Mouse (Mus musculus) embryonic facial prominence, embryonic 13.5 days (tissue): ENCODE measurements around the gene Ms4a5. TPM values are rescaled to one million over a fixed set of nuclear protein-coding genes. Genes with fewer than 3 reads are reported as not detected.
"Not testable (repeated sequence)": the region's sequence is repeated elsewhere in the genome, so short reads cannot be mapped to it uniquely, and the experiment has no call there.

Experiments used
- ATAC-seq: fragments of 200-750 bp; cut with Nextera tagmentation; 2 replicates; pipeline ENCODE4 v1.8.0; 2017; ENCODE audit warnings: low read depth; ENCODE audit not compliant: insufficient number of reproducible peaks, insufficient read depth, low FRiP score, low TSS enrichment
- H3K27ac ChIP-seq: fragments of 300-500 bp; sonication (generic); 2 replicates; pipeline ENCODE4 v1.5.1; 2015; ENCODE audit warnings: moderate library complexity, mild to moderate bottlenecking, inconsistent platforms
- H3K27me3 ChIP-seq: fragments of 300-500 bp; sonication (generic); 2 replicates; pipeline ENCODE4 v1.6.1; 2015; ENCODE audit warnings: mild to moderate bottlenecking, inconsistent platforms
- H3K36me3 ChIP-seq: fragments of 300-500 bp; sonication (generic); 2 replicates; pipeline ENCODE4 v1.6.1; 2015; ENCODE audit warnings: mild to moderate bottlenecking, inconsistent platforms
- H3K4me1 ChIP-seq: fragments of 300-500 bp; sonication (generic); 2 replicates; pipeline ENCODE4 v1.6.1; 2015; ENCODE audit warnings: inconsistent platforms
- H3K4me2 ChIP-seq: fragments of 300-500 bp; sonication (generic); 2 replicates; pipeline ENCODE4 v1.6.1; 2015; ENCODE audit warnings: moderate library complexity, mild to moderate bottlenecking, inconsistent platforms
- H3K4me3 ChIP-seq: fragments of 300-500 bp; sonication (generic); 2 replicates; pipeline ENCODE4 v1.5.1; 2015; ENCODE audit warnings: mild to moderate bottlenecking, inconsistent platforms
- H3K9ac ChIP-seq: fragments of 300-500 bp; sonication (generic); 2 replicates; pipeline ENCODE4 v1.6.1; 2015; ENCODE audit warnings: mild to moderate bottlenecking, inconsistent platforms
- H3K9me3 ChIP-seq: fragments of 300-500 bp; sonication (generic); 2 replicates; pipeline ENCODE4 v1.6.1; 2016; ENCODE audit warnings: inconsistent platforms
- WGBS: fragments of 180-500 bp; shearing (Covaris S2); methylation state at CpG from one replicate; pipeline ENCODE4 v1.1.7; 2015; ENCODE audit warnings: mixed read lengths; 5-methylcytosine and 5-hydroxymethylcytosine counted together
- polyA plus RNA-seq: library from polyadenylated mRNA; unstranded; fragments of >200 nt; fragmentation: Nextera tagmentation; extraction: Ambion mirVana; gene quantifications from 2 replicates; pipeline ENCODE4 v1.2.1, GENCODE M21; 2015

The Ms4a5 gene
- not detected in 2 replicates for polyA plus RNA-seq

DNA sequence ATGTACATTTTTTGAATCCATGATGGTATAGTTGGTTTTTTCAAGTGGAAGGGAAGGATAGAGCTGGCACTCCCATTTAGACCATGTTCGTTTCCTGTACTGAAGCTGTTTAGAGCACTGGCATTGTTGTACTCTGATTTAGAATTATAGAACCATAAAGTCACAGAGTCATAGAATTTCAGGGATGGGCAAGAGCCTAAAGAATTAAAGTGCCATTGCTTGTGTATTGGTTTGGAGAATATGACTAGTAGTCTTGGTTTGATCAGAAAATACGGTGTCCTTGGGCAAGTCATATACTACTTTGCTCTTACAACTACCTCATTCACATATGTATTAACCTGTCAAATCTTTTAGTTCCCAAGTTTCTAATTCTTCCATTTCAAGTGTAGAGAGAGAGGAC, at the start of gene Ms4a5:
Gene Ms4a5 (minus strand): TSS at position 101 of the 400 bp plus-strand sequence.
- H3K27ac ChIP-seq: no peak within 1 kb of the TSS
- H3K4me2 ChIP-seq: no peak within 1 kb of the TSS
- H3K36me3 ChIP-seq: no peaks in the 10 kb centered on the region
- H3K9ac ChIP-seq: no peak within 1 kb of the TSS
- ATAC-seq: no peak
- H3K4me3 ChIP-seq: no peak within 1 kb of the TSS
- WGBS: 81% methylated on average over 2 of the region's 2 CpGs
- H3K4me1 ChIP-seq: no peaks in the 10 kb centered on the region
- no peaks in the 10 kb centered on the region for H3K9me3 ChIP-seq
- no peaks in the 10 kb centered on the region for H3K27me3 ChIP-seq

DNA sequence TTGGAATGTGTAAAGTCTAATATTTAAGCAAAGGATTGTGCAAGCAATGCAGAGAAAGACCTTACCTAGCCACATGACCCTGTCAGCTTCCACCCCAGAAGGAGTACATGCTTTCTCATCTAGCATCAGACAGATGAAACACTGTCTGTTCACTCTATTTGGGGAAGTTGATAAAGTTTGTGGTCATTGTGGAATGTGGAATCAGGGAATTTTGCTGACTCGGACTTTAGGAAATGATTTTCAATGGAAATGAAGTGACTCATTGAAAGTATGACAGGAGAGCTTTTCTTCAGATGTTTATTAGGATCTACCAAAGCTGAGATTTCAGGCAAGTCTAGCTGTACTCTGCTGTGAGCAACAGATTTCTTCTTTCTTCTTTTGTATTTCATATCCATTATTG, 37.5 kb upstream of the Ms4a5 start:
- Histone ChIP-seq H3K27me3 (no peaks in the 10 kb centered on the region), H3K9me3 (peaks cover 3% of the 10 kb centered on the region; the same call in 1 of the 2 replicates), H3K4me2 (no peak overlapping the region), H3K4me1 (no peaks in the 10 kb centered on the region), H3K36me3 (no peaks in the 10 kb centered on the region), H3K4me3 (no peak overlapping the region), H3K27ac (no peak overlapping the region), H3K9ac (no peak overlapping the region)
- no peak for ATAC-seq
- 80% methylated on average over 1 of the region's 1 CpGs for WGBS

DNA sequence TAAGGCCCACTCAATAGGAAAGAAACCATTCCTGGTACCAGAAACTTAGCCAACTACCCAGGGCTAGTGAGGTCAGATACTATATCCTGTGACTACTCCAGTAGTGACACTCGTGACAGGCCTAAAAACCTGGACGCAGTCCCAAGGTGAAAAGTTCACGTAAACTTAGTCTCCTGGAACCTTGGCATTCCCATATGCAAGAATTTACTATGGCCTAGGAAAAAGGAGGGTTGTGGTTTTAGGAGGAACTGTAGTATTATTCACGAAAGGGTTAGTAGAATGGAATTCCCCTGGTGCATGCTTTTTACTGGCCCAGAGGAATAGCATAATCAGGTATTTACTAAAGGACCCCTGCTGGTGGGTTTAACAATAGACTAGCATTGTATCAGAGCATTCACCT, 33.1 kb upstream of the Ms4a5 start:
- Histone ChIP-seq H3K9me3 (peaks cover 3% of the 10 kb centered on the region; the same call in 1 of the 2 replicates), H3K27ac (no peak overlapping the region), H3K9ac (no peak overlapping the region), H3K4me3 (no peak overlapping the region), H3K36me3 (no peaks in the 10 kb centered on the region), H3K4me2 (no peak overlapping the region), H3K4me1 (no peaks in the 10 kb centered on the region), H3K27me3 (no peaks in the 10 kb centered on the region)
- 91% methylated on average over 4 of the region's 4 CpGs for WGBS
- ATAC-seq: no peak

DNA sequence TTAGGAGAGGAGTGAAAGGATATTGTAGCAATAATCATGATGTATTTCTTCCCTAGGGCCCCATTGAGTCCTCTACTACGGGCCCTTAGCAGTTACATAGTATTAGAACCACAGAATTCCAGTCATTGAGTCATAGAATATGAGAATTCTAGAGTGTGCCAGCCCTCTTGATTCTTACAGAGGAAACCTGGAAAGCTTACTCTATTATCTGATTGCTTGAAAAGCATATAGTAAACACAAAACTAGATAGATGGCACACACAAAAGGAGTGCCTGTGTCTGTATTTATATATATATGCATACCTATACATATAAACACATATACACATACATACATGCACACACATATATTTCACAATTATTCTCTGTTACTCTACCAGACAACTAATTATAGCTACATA, 30.7 kb upstream of the Ms4a5 start, which contains the start of gene Ms4a14:
Gene Ms4a14 (minus strand): TSS at position 101 of the 400 bp plus-strand sequence.
- Histone ChIP-seq H3K27me3 (no peaks in the 10 kb centered on the region), H3K4me2 (no peak within 1 kb of the TSS), H3K27ac (no peak within 1 kb of the TSS), H3K9ac (no peak within 1 kb of the TSS), H3K9me3 (peaks cover 3% of the 10 kb centered on the region; the same call in 1 of the 2 replicates), H3K4me1 (no peaks in the 10 kb centered on the region), H3K36me3 (no peaks in the 10 kb centered on the region), H3K4me3 (no peak within 1 kb of the TSS)
- 71% methylated on average over 1 of the region's 1 CpGs for WGBS
- no peak for ATAC-seq

DNA sequence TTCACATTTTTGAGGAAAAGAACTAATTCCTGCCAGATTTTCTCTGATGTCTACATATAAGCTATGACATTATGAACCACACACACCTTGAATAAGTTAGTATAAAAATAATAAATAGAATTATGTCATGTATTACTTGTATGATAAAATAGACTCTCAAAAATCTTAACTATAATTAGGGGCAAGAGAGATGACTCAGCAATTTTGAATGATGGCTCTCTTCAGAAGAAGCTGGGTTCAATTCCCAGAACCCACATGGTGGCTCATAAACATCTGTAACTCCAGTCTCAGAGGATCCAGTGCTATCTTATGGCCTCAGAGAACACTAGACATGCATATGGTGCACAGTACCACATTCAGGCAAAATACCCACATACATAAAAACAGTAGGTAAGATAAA, 25.2 kb upstream of the Ms4a5 start:
- ATAC-seq: no peak
- Histone ChIP-seq H3K9me3 (no peaks in the 10 kb centered on the region), H3K27me3 (no peaks in the 10 kb centered on the region), H3K27ac (no peak overlapping the region), H3K4me1 (no peaks in the 10 kb centered on the region), H3K4me3 (no peak overlapping the region), H3K36me3 (no peaks in the 10 kb centered on the region), H3K9ac (no peak overlapping the region), H3K4me2 (no peak overlapping the region)

DNA sequence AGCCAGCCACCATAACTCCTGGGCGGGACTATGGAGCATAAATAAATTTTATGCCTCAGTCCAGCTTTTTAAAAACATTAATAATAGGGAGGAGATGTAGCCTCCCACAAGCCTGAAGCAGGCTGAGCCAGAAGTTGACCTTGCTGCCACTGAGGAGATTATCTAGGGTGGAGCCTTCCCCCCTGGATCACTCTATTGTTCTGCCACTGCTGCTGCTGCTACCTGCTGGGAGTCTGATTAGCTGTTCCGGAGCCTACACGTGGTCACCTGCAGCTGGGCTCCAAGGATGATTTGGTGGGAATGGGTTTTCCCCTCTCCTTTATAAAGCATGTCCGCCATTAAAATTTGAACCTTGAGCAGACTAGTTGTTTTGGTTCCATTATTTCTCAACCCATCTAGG, 15.9 kb upstream of the Ms4a5 start:
- H3K4me3 ChIP-seq, ATAC-seq, H3K9ac ChIP-seq, H3K9me3 ChIP-seq, H3K36me3 ChIP-seq, H3K4me1 ChIP-seq, H3K27me3 ChIP-seq, H3K4me2 ChIP-seq, H3K27ac ChIP-seq: not testable (repeated sequence)
- WGBS: 39% methylated on average over 4 of the region's 4 CpGs

DNA sequence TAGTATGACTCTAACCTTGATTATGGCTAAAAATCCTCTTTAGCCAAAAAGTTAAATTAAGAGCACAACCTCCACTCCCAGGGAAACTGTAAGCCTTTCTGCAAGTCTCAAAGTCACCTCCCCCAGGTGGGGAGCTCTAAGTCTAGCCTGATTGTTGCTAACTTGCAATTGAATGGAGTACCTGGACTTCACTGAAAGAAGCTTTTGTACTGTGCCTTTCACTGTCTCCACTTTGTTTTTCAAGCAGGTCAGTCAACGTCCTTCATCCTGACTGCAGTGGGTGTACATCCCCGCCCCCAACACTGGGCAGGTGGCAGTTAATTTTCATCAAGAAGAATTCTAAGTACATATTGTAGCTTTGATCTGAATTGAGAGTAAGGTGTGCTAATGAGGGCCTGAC, 15.3 kb upstream of the Ms4a5 start:
- no peak overlapping the region for H3K4me2 ChIP-seq
- H3K9ac ChIP-seq: no peak overlapping the region
- H3K4me1 ChIP-seq: no peaks in the 10 kb centered on the region
- no peaks in the 10 kb centered on the region for H3K36me3 ChIP-seq
- no peak for ATAC-seq
- WGBS: 38% methylated on average over 2 of the region's 2 CpGs
- no peaks in the 10 kb centered on the region for H3K9me3 ChIP-seq
- no peak overlapping the region for H3K27ac ChIP-seq
- no peak overlapping the region for H3K4me3 ChIP-seq
- no peaks in the 10 kb centered on the region for H3K27me3 ChIP-seq

DNA sequence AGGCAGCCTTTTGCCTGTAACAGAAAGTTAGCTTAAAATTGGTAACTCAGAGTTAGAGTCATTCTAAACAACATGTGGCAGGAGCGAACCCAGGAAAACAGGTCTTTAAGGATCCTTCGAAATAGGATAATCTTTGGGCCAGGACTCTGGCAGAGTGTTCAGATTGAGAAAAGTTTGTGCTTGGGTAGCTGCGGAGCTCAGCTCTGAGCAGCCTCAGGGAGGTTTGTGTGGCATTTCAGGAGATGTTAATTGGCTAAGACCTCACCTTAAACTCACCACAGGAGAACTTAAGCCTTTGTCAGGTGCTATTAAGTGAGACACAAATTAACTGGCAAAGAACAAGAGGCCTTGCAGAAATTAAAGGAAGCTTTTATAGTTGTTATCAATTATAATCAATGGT, 9.9 kb upstream of the Ms4a5 start:
- peak overlapping the region; percentile 61 for H3K4me2 ChIP-seq
- not testable (repeated sequence) for H3K9ac ChIP-seq

DNA sequence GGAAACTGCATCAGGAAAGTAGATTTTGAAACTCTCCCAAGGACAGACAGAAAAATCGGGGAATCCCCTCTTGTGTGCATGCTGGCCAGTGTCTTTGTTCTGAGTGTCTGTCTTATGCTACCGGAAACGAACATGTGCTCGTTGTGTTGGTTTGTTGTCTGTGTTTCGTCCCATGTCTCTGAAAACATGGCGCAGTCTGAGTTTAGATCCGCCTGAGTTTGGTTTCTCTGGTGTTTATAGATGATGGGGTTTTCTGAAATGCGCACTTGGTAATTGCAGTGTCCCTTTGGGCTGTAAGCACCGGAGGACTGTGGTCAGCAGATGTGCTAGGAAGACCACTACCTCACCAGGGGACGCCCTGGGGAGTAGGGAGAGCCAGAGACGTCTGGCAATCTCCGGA, 9.3 kb upstream of the Ms4a5 start:
- H3K9me3 ChIP-seq: no peaks in the 10 kb centered on the region
- no peaks in the 10 kb centered on the region for H3K36me3 ChIP-seq
- WGBS: 7% methylated on average over 12 of the region's 12 CpGs
- H3K4me1 ChIP-seq: no peaks in the 10 kb centered on the region
- H3K4me3 ChIP-seq: peak overlapping the region; percentile 45
- no peaks in the 10 kb centered on the region for H3K27me3 ChIP-seq
- peak overlapping the region; percentile 65 for H3K9ac ChIP-seq
- H3K27ac ChIP-seq: peak overlapping the region; percentile 62
- H3K4me2 ChIP-seq: peak overlapping the region; percentile 61
- ATAC-seq: no peak

More for the DNA sequence above, 9.9 kb upstream of the Ms4a5 start:
- not testable (repeated sequence) for H3K27me3 ChIP-seq, H3K27ac ChIP-seq, H3K9me3 ChIP-seq, H3K36me3 ChIP-seq, ATAC-seq, H3K4me1 ChIP-seq
- WGBS: 9% methylated on average over 3 of the region's 3 CpGs
- peak overlapping the region; percentile 45 for H3K4me3 ChIP-seq

DNA sequence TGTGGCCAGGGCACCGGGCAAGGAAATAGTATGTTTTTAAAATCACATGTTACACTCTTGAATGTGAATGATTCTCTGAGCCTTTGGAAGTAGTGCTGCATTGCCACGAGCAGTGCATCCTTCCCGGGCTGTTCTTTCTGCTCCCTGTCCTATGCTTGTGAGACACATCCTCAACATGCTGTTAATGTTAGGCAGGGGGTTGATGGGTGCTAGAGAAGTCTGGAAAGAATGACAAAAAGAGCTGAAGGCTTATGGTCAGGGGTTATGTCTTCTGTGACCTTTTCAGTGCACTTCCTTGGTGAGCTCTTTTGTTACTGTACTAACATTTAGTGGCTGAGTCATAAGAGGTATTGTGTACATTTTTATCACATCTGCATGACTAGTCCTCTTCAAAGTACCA, 3.5 kb downstream of the Ms4a5 start:
- no peaks in the 10 kb centered on the region for H3K4me1 ChIP-seq
- no peaks in the 10 kb centered on the region for H3K36me3 ChIP-seq
- no peak for ATAC-seq
- no peaks in the 10 kb centered on the region for H3K27me3 ChIP-seq
- H3K9me3 ChIP-seq: no peaks in the 10 kb centered on the region
- H3K4me2 ChIP-seq: no peak overlapping the region
- no peak overlapping the region for H3K9ac ChIP-seq
- no peak overlapping the region for H3K4me3 ChIP-seq
- WGBS: 80% methylated on average over 3 of the region's 3 CpGs
- H3K27ac ChIP-seq: no peak overlapping the region

DNA sequence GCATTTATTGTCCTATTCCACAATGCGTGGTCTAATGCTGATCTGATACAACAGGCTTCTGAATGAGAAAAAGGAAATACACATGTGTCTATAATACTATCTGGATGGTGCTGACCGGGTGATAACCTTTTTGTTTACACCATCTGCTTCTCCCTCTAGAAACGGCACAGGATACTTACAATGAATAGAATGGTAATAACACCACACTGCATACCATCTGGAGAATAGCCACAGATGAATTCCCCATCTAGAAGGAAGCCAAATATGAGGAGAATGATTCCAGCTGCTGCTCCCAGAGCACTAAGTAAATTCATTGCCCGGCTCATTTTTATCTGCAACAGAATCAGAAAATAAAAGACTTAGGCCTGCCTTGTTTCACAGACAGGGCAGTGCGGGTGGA, 7.2 kb downstream of the Ms4a5 start:
- no peaks in the 10 kb centered on the region for H3K36me3 ChIP-seq
- no peaks in the 10 kb centered on the region for H3K9me3 ChIP-seq
- H3K4me2 ChIP-seq: no peak overlapping the region
- H3K4me1 ChIP-seq: no peaks in the 10 kb centered on the region
- H3K27me3 ChIP-seq: no peaks in the 10 kb centered on the region
- no peak overlapping the region for H3K9ac ChIP-seq
- no peak overlapping the region for H3K27ac ChIP-seq
- no peak overlapping the region for H3K4me3 ChIP-seq
- WGBS: 53% methylated on average over 5 of the region's 5 CpGs
- ATAC-seq: no peak

DNA sequence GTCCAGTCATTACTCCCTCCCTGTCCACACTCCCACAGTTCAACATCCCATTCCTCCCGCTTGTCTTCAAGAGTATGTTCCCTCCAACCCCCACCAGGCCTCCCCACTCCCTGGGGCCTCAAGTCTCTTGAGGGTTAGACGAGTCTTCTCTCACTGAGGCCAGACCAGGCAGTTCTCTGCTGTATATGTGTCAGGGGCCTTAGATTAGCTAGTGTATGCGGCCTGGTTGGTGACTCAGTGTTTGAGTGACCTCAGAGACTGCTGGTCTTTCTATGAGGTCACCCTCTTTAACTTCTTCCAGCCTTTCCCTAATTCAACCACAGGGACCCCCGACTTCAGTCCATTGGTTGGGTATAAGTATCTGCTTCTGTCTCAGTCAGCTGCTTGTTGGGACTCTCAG, 16.7 kb downstream of the Ms4a5 start:
- Histone ChIP-seq H3K9ac (no peak overlapping the region), H3K9me3 (no peaks in the 10 kb centered on the region), H3K27ac (no peak overlapping the region), H3K4me2 (no peak overlapping the region), H3K27me3 (no peaks in the 10 kb centered on the region), H3K36me3 (no peaks in the 10 kb centered on the region), H3K4me1 (no peaks in the 10 kb centered on the region), H3K4me3 (no peak overlapping the region)
- 75% methylated on average over 4 of the region's 4 CpGs for WGBS
- ATAC-seq: no peak
